Mouse (Mus musculus) C2C12 (cell line): ENCODE results near the gene Ube2r2. TPM values are rescaled to one million over a fixed set of nuclear protein-coding genes. Genes with fewer than 3 reads are reported as not detected.

Experiments used
- H3K27me3 ChIP-seq: one replicate; pipeline ENCODE4 v1.6.1; 2011; ENCODE audit not compliant: control insufficient read depth, insufficient read depth, insufficient read length
- H3K36me3 ChIP-seq: one replicate; pipeline ENCODE4 v1.6.1; 2011; ENCODE audit not compliant: control insufficient read depth, insufficient read depth
- H3K4me3 ChIP-seq: one replicate; pipeline ENCODE4 v1.5.1; 2011; ENCODE audit warnings: mild to moderate bottlenecking, control low read depth; ENCODE audit not compliant: poor library complexity, insufficient read depth, severe bottlenecking
- H3K79me2 ChIP-seq: one replicate; pipeline ENCODE4 v1.6.1; 2011; ENCODE audit not compliant: control insufficient read depth, insufficient read depth
- H3K79me3 ChIP-seq: one replicate; pipeline ENCODE4 v1.6.1; 2011; ENCODE audit warnings: low read depth, control low read depth
- H3ac ChIP-seq: one replicate; pipeline ENCODE3; 2011; ENCODE audit warnings: low read depth; ENCODE audit not compliant: control insufficient read depth, insufficient read length
- CEBPB ChIP-seq: IDR thresholded peaks from one replicate; pipeline ENCODE4 v1.6.1; 2011; ENCODE audit warnings: low read depth, mild to moderate bottlenecking, control low read depth, moderate library complexity
- CTCF ChIP-seq: IDR thresholded peaks from one replicate; pipeline ENCODE4 v1.5.1; 2011; ENCODE audit not compliant: control insufficient read depth, insufficient read depth, insufficient read length
- FOSL1 ChIP-seq: IDR thresholded peaks from one replicate; pipeline ENCODE4 v1.8.0; 2011; ENCODE audit warnings: mild to moderate bottlenecking, low read length; ENCODE audit not compliant: poor library complexity, insufficient read depth, severe bottlenecking
- MAX ChIP-seq: IDR thresholded peaks from one replicate; pipeline ENCODE4 v1.6.1; 2011; ENCODE audit warnings: mild to moderate bottlenecking, control low read depth
- MYOD1 ChIP-seq: IDR thresholded peaks from one replicate; pipeline ENCODE4 v1.6.1; 2011; ENCODE audit warnings: low read depth; ENCODE audit not compliant: control insufficient read depth, insufficient read length
- MYOG ChIP-seq: IDR thresholded peaks from one replicate; pipeline ENCODE4 v1.6.1; 2011; ENCODE audit not compliant: control insufficient read depth, insufficient read length; ENCODE audit errors: extremely low read depth
- USF1 ChIP-seq: IDR thresholded peaks from one replicate; pipeline ENCODE4 v1.6.1; 2011; ENCODE audit warnings: low read depth, mild to moderate bottlenecking, control low read depth, moderate library complexity
- long read RNA-seq, 2 experiments: library from polyadenylated mRNA; unstranded; transcript quantifications; one replicate each; pipeline ENCODE4 v2.0.0; 2019 to 2020
- polyA plus RNA-seq: library from polyadenylated mRNA; unstranded; fragments of >200 nt; fragmentation: generic; extraction: Trizol; gene quantifications from one replicate; pipeline ENCODE4 v1.2.1, GENCODE M21; 2012; ENCODE audit warnings: missing spikeins

The Ube2r2 gene
- polyA plus RNA-seq, result 49.1 TPM
- long read RNA-seq, experiment 1, transcript Ube2r2-201 (5 exons, 3,600 nt), result major isoform, 45 of 67 reads
- long read RNA-seq, experiment 1, transcript Ube2r2-203 (3 exons, 777 nt), result minor isoform, 6 of 67 reads
- long read RNA-seq, experiment 1, partial matches to known transcripts, result 13 of 67 reads
- long read RNA-seq, experiment 1, other reads (novel, unspliced or antisense), result 2 of 67 reads
- long read RNA-seq, experiment 2, transcript Ube2r2-201 (5 exons, 3,600 nt), result major isoform, 16 of 19 reads
- long read RNA-seq, experiment 2, partial matches to known transcripts, result 0 of 19 reads
- long read RNA-seq, experiment 2, other reads (novel, unspliced or antisense), result 3 of 19 reads

- H3K4me3 ChIP-seq, result peak within 1 kb of the TSS; percentile 84
- peak within 1 kb of the TSS; percentile 79 for H3ac ChIP-seq
- H3K79me2 ChIP-seq, result peaks cover 54% of the 10 kb centered on the region
- H3K27me3 ChIP-seq, result no peaks in the 10 kb centered on the region
- H3K79me3 ChIP-seq, result peaks cover 47% of the 10 kb centered on the region
- TF ChIP-seq MYOD1 (no peak), CTCF (no peak), MYOG (no peak), FOSL1 (no peak), USF1 (no peak), CEBPB (no peak), MAX (no peak)
- peaks cover 16% of the 10 kb centered on the region for H3K36me3 ChIP-seq
Measured at GRCm38 (mm10) chr4:41135711-41136453, at the start of gene Ube2r2. Ube2r2 (plus strand) TSS chr4:41135743.

GRCm38 (mm10) chr4:41086947-41087346 is 48.6 kb upstream of the Ube2r2 start:
- H3K36me3 ChIP-seq, result no peaks in the 10 kb centered on the region
- no peak for TF ChIP-seq CEBPB
- TF ChIP-seq USF1, result no peak
- no peak for TF ChIP-seq CTCF
- TF ChIP-seq MYOG, result no peak
- no peak for TF ChIP-seq MYOD1
- no peak for TF ChIP-seq FOSL1
- no peak for TF ChIP-seq MAX
- no peaks in the 10 kb centered on the region for H3K79me3 ChIP-seq
- H3K79me2 ChIP-seq, result no peaks in the 10 kb centered on the region
- no peak overlapping the region for H3ac ChIP-seq
- H3K4me3 ChIP-seq, result no peak overlapping the region
- H3K27me3 ChIP-seq, result peaks cover 9% of the 10 kb centered on the region

GRCm38 (mm10) chr4:41087459-41088298 is 47.9 kb upstream of the Ube2r2 start:
- TF ChIP-seq MAX (no peak), CTCF (no peak), MYOG (no peak), MYOD1 (no peak), USF1 (no peak), FOSL1 (no peak)
- Histone ChIP-seq H3K79me3 (no peaks in the 10 kb centered on the region), H3K27me3 (peaks cover 9% of the 10 kb centered on the region), H3K36me3 (no peaks in the 10 kb centered on the region), H3K4me3 (no peak overlapping the region), H3K79me2 (no peaks in the 10 kb centered on the region), H3ac (no peak overlapping the region)

DNA sequence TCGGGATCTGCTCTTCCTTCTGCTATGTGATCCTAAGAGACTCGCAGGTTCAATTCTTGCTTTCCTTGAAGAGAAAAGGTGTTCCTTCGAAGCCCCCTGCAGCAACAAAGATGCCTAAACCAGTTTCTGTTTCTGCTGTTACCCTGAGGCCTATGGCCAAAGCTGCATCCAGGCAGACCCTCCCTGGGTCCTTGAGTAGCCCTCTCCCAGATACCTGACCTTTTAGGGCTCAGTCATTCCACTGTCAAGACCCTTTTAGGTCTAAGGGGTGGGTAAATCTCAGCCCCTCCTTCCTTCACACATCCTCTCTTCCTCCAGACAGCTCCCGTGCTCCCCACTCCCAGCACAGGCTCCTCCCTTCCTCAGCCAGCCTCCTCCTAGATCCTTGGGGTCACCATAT is 46.4 kb upstream of the Ube2r2 start:
- H3ac ChIP-seq, result no peak overlapping the region

GRCm38 (mm10) chr4:41089705-41090104 is 45.8 kb upstream of the Ube2r2 start:
- Histone ChIP-seq H3K4me3 (no peak overlapping the region), H3K79me3 (no peaks in the 10 kb centered on the region), H3K79me2 (no peaks in the 10 kb centered on the region), H3K27me3 (peaks cover 3% of the 10 kb centered on the region), H3ac (no peak overlapping the region), H3K36me3 (no peaks in the 10 kb centered on the region)
- TF ChIP-seq FOSL1 (no peak), MAX (no peak), MYOD1 (no peak), USF1 (no peak), CTCF (no peak), CEBPB (no peak), MYOG (no peak)

More for the DNA sequence above, 46.4 kb upstream of the Ube2r2 start:
- TF ChIP-seq CEBPB (no peak), USF1 (no peak), FOSL1 (no peak)
- Histone ChIP-seq H3K4me3 (no peak overlapping the region), H3K27me3 (peaks cover 7% of the 10 kb centered on the region), H3K36me3 (no peaks in the 10 kb centered on the region), H3K79me2 (no peaks in the 10 kb centered on the region), H3K79me3 (no peaks in the 10 kb centered on the region)
